Mouse (Mus musculus): ENCODE measurements at regions not wholly inside any gene's neighbourhood (a gene's known extent, or its start where the extent isn't known, plus 50 kb on each side); places are given as distances from the start of the nearest gene placed in this dataset.

- H3K4me2 ChIP-seq, result no peak overlapping the region
- H3K4me3 ChIP-seq, result no peak overlapping the region
- H3K27me3 ChIP-seq (replicated peaks), result no peaks in the 10 kb centered on the region
- H3K27ac ChIP-seq, result no peak overlapping the region
- H3K9ac ChIP-seq, result no peak overlapping the region
- H3K36me3 ChIP-seq (replicated peaks), result no peaks in the 10 kb centered on the region
- no peak for ATAC-seq (replicated peaks)
- 0 out of 2 replicates have a peak, but pooled peaks cover 5% of the 10 kb centered on the region for H3K9me3 ChIP-seq
- WGBS, result 77% methylated on average over 3 of the region's 3 CpGs
- no peaks in the 10 kb centered on the region for H3K4me1 ChIP-seq
These were observed 156.3 kb downstream of the Diras2 start for GRCm38 (mm10) chr13:52374781-52375180.

DNA sequence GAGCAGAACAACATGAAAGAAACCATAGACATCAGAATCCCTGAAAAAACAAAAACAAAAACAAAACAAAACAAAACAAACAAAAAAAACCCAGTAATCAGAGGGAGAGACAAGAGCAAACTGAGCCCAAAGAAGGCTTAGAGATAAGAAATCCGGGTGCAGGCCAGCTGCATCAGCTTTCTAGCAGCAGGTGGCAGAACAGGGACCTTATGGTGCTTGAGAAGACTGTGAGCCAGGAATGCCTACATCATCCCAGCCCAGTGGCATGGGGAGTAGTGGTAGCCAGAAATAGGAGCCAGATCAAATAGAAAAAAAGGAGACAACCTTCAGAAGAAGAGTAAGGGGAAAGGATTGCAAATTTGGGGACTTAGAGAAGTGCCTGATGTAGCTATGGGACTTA lies 152.8 kb downstream of the Diras2 start:
- H3K4me1 ChIP-seq, result no peaks in the 10 kb centered on the region
- no peak overlapping the region for H3K4me3 ChIP-seq
- H3K9ac ChIP-seq, result no peak overlapping the region
- H3K27me3 ChIP-seq (replicated peaks), result no peaks in the 10 kb centered on the region
- 53% methylated on average over 1 of the region's 1 CpGs for WGBS
- H3K4me2 ChIP-seq, result no peak overlapping the region
- no peak for ATAC-seq (replicated peaks)
- no peaks in the 10 kb centered on the region for H3K36me3 ChIP-seq (replicated peaks)
- H3K9me3 ChIP-seq, result 0 out of 2 replicates have a peak, but pooled peaks cover 5% of the 10 kb centered on the region
- H3K27ac ChIP-seq, result no peak overlapping the region

GRCm38 (mm10) chr13:52389271-52389670 lies 141.8 kb downstream of the Diras2 start:
- H3K27me3 ChIP-seq (replicated peaks), result no peaks in the 10 kb centered on the region
- 87% methylated on average over 5 of the region's 5 CpGs for WGBS
- H3K4me2 ChIP-seq, result no peak overlapping the region
- H3K9me3 ChIP-seq, result no peaks in the 10 kb centered on the region
- no peaks in the 10 kb centered on the region for H3K36me3 ChIP-seq (replicated peaks)
- no peak overlapping the region for H3K9ac ChIP-seq
- H3K27ac ChIP-seq, result no peak overlapping the region
- no peaks in the 10 kb centered on the region for H3K4me1 ChIP-seq
- H3K4me3 ChIP-seq, result no peak overlapping the region
- ATAC-seq (replicated peaks), result no peak

DNA sequence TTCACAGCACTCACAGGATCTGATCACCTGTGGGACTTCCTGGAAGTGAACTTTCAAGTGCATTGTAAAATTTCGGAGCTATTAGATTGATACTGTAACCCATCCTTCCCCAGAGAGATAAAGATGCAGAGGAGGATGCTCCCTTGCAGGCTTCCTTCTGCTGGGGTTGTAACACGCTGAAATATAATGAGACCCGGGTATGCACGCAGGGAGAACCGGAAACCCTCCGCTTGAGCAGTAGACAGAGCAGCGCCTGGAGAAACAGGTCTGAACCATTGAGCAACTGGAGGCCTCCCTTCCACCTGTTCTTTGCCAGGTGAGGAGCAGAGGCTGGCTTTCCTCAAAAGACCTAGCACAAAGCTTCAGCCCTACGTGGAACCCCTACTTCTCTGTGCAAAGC lies 135.3 kb downstream of the Diras2 start:
- no peaks in the 10 kb centered on the region for H3K9me3 ChIP-seq
- H3K27ac ChIP-seq, result no peak overlapping the region
- no peaks in the 10 kb centered on the region for H3K4me1 ChIP-seq
- no peaks in the 10 kb centered on the region for H3K36me3 ChIP-seq (replicated peaks)
- H3K27me3 ChIP-seq (replicated peaks), result no peaks in the 10 kb centered on the region
- no peak for ATAC-seq (replicated peaks)
- WGBS, result 86% methylated on average over 8 of the region's 8 CpGs
- H3K4me2 ChIP-seq, result no peak overlapping the region
- no peak overlapping the region for H3K4me3 ChIP-seq
- H3K9ac ChIP-seq, result no peak overlapping the region

DNA sequence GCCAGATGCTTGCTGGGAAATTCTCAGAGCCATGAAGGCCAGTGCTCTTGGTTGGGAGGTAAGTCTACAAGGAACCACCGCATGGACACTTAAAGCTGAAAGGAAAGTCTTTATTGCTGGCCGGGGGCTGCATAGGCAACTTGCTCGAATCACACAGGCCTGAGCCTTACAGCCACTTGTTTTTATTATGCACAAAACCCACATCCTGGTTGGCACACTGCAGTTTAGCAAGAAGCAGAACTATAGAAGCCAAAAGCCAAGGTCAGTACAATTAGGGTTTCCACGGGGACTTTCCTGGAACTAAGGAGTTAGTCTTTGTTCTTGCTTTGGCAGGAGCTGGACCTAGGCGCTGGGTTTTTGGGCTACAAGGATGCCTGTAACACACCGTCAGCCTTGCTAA lies 132.7 kb downstream of the Diras2 start:
- Histone ChIP-seq H3K27ac (no peak overlapping the region), H3K9ac (no peak overlapping the region), H3K4me3 (no peak overlapping the region), H3K4me1 (no peaks in the 10 kb centered on the region), H3K4me2 (no peak overlapping the region), H3K27me3 (replicated peaks) (no peaks in the 10 kb centered on the region), H3K36me3 (replicated peaks) (no peaks in the 10 kb centered on the region), H3K9me3 (no peaks in the 10 kb centered on the region)
- ATAC-seq (replicated peaks), result no peak
- WGBS, result 74% methylated on average over 6 of the region's 6 CpGs

GRCm38 (mm10) chr13:52399143-52399542 lies 131.9 kb downstream of the Diras2 start:
- Histone ChIP-seq H3K36me3 (replicated peaks) (no peaks in the 10 kb centered on the region), H3K9ac (no peak overlapping the region), H3K27ac (no peak overlapping the region), H3K4me3 (no peak overlapping the region), H3K4me1 (no peaks in the 10 kb centered on the region), H3K9me3 (no peaks in the 10 kb centered on the region), H3K27me3 (replicated peaks) (no peaks in the 10 kb centered on the region), H3K4me2 (no peak overlapping the region)
- ATAC-seq (replicated peaks), result no peak
- 76% methylated on average over 2 of the region's 2 CpGs for WGBS

DNA sequence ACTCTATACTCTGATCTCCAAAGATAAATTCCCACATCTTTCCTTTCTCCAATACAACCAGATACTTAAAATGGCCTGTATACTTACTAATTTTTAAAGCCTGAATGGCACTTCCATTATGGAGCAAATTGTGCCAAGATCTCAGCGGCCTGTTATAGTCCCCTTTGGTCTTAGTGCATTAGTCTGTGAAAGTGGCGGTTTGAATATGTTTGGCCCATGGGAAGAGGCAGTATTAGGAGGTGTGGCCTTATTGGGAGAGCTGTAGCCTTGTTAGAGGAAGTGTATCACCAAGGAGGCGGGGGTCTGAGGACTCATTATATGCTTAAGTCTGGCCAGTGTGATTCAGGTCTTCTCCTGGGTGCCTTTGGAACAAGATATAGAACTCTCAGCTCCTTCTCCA lies 127.3 kb downstream of the Diras2 start:
- no peak overlapping the region for H3K9ac ChIP-seq
- H3K4me2 ChIP-seq, result no peak overlapping the region
- no peaks in the 10 kb centered on the region for H3K4me1 ChIP-seq
- WGBS, result 63% methylated on average over 3 of the region's 3 CpGs
- no peaks in the 10 kb centered on the region for H3K9me3 ChIP-seq
- no peak overlapping the region for H3K27ac ChIP-seq
- H3K4me3 ChIP-seq, result no peak overlapping the region
- H3K27me3 ChIP-seq (replicated peaks), result no peaks in the 10 kb centered on the region
- no peak for ATAC-seq (replicated peaks)
- no peaks in the 10 kb centered on the region for H3K36me3 ChIP-seq (replicated peaks)

DNA sequence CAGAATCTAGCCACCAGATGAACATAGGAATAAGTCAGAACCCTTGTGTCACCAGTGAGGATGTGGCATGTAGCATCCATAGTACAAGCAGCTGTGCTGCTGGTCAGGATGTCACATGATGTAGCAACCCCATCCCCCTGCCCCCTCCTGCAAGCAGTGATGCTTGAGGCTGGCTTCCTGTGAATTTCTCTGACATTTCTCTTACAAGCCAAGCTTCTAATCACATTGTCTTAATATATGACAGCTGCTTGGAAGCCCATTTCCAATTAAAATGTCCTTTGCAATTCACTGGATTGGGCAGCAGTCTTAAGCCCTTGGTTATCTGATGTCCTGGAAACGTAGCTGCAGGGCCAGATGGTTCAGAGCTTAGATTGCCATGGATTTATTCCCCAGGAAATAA lies 114.8 kb downstream of the Diras2 start:
- H3K27ac ChIP-seq, result no peak overlapping the region
- no peaks in the 10 kb centered on the region for H3K27me3 ChIP-seq (replicated peaks)
- ATAC-seq (replicated peaks), result no peak
- no peak overlapping the region for H3K9ac ChIP-seq
- WGBS, result 41% methylated on average over 1 of the region's 1 CpGs
- no peaks in the 10 kb centered on the region for H3K36me3 ChIP-seq (replicated peaks)
- H3K4me3 ChIP-seq, result no peak overlapping the region
- H3K9me3 ChIP-seq, result 0 out of 2 replicates have a peak, but pooled peaks cover 4% of the 10 kb centered on the region
- H3K4me1 ChIP-seq, result no peaks in the 10 kb centered on the region
- H3K4me2 ChIP-seq, result no peak overlapping the region

- 74% methylated on average over 3 of the region's 3 CpGs for WGBS
- H3K9ac ChIP-seq, result no peak overlapping the region
- H3K4me3 ChIP-seq, result no peak overlapping the region
- no peak for ATAC-seq (replicated peaks)
- H3K9me3 ChIP-seq, result no peaks in the 10 kb centered on the region
- no peaks in the 10 kb centered on the region for H3K27me3 ChIP-seq (replicated peaks)
- no peaks in the 10 kb centered on the region for H3K4me1 ChIP-seq
- H3K4me2 ChIP-seq, result no peak overlapping the region
- H3K36me3 ChIP-seq (replicated peaks), result no peaks in the 10 kb centered on the region
- no peak overlapping the region for H3K27ac ChIP-seq
These were observed 108.6 kb downstream of the Diras2 start for GRCm38 (mm10) chr13:52422456-52422855.

DNA sequence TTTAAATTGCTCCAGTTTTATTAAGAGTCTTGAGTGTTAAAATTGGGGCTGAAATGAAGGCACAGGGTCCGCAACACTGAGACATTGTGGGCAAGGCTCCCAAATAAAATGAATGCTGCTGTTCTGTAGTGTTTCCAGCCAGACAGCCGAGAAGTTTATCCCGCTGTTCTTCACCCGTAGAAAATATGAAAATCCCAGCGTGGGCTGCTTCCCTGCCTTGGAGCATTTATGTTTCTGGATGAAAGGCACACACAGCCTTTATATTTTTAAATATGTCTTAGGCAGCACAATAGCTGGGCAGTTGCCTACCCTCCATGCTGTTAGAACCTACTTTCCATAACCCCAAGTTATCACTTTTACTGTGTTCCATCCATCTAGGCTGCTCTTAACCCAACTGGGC lies 102.6 kb downstream of the Diras2 start:
- no peaks in the 10 kb centered on the region for H3K9me3 ChIP-seq

GRCm38 (mm10) chr13:52436756-52437155 lies 94.3 kb downstream of the Diras2 start:
- Histone ChIP-seq H3K4me3 (no peak overlapping the region), H3K36me3 (replicated peaks) (no peaks in the 10 kb centered on the region), H3K9ac (no peak overlapping the region), H3K9me3 (no peaks in the 10 kb centered on the region), H3K27ac (no peak overlapping the region), H3K27me3 (replicated peaks) (no peaks in the 10 kb centered on the region), H3K4me1 (no peaks in the 10 kb centered on the region), H3K4me2 (no peak overlapping the region)
- WGBS, result 87% methylated on average over 8 of the region's 8 CpGs
- no peak for ATAC-seq (replicated peaks)

More for the DNA sequence above, 102.6 kb downstream of the Diras2 start:
- Histone ChIP-seq H3K4me3 (no peak overlapping the region), H3K27me3 (replicated peaks) (no peaks in the 10 kb centered on the region), H3K4me1 (no peaks in the 10 kb centered on the region), H3K4me2 (no peak overlapping the region), H3K36me3 (replicated peaks) (no peaks in the 10 kb centered on the region), H3K27ac (no peak overlapping the region), H3K9ac (no peak overlapping the region)
- 63% methylated on average over 5 of the region's 5 CpGs for WGBS
- no peak for ATAC-seq (replicated peaks)

DNA sequence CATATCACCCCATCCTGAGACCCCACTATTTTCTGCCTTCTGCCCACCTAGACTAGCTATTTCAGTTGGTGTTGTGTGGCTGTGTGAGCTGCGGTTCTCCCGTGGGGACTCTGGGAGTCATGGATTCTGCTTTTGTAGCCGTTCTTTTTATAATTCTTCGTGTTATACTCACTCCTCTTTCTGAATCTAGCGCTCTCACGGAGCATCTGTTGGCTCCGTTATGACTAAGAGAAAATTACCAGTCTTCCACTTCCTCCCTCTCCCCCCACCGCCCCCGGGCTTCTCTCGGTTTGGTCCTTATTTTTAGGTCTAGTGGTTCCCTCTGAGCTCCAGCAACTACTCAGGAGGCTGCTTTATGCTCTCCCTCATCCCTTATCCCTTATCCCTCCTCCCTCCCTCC lies 85.6 kb downstream of the Diras2 start:
- H3K27me3 ChIP-seq (replicated peaks), result no peaks in the 10 kb centered on the region
- WGBS, result 82% methylated on average over 10 of the region's 10 CpGs
- H3K4me2 ChIP-seq, result no peak overlapping the region
- no peak overlapping the region for H3K4me3 ChIP-seq
- no peaks in the 10 kb centered on the region for H3K36me3 ChIP-seq (replicated peaks)
- no peaks in the 10 kb centered on the region for H3K4me1 ChIP-seq
- no peak overlapping the region for H3K27ac ChIP-seq
- no peak for ATAC-seq (replicated peaks)
- H3K9me3 ChIP-seq, result no peaks in the 10 kb centered on the region
- no peak overlapping the region for H3K9ac ChIP-seq

GRCm38 (mm10) chr13:52448902-52449301 lies 82.2 kb downstream of the Diras2 start:
- Histone ChIP-seq H3K4me1 (no peaks in the 10 kb centered on the region), H3K4me3 (no peak overlapping the region), H3K9ac (no peak overlapping the region), H3K9me3 (no peaks in the 10 kb centered on the region), H3K36me3 (replicated peaks) (no peaks in the 10 kb centered on the region), H3K27me3 (replicated peaks) (no peaks in the 10 kb centered on the region), H3K4me2 (no peak overlapping the region), H3K27ac (no peak overlapping the region)
- WGBS, result 86% methylated on average over 11 of the region's 11 CpGs
- no peak for ATAC-seq (replicated peaks)

DNA sequence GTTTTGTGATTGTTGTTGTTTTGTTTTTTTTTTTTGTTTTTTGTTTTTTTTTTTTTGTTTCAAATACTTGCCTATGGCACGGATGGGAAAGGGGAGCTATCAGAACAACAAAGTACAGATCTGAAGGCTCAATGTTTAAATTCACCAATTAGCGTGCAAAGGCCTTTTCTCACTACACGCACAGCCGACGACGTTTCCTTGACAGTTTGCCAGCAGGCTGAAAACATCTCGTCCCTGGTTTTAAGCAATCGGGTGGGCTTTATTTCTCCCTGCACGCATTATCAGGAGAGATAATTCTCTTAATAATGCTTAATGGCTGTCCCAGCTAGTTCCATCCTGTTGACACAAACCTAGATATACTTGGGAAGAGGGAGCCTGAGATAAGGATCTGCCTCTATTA lies 79.6 kb downstream of the Diras2 start:
- H3K4me1 ChIP-seq, result no peaks in the 10 kb centered on the region
- H3K27me3 ChIP-seq (replicated peaks), result 0 out of 2 replicates have a peak, but pooled peaks cover 4% of the 10 kb centered on the region
- no peak for ATAC-seq (replicated peaks)
- no peak overlapping the region for H3K9ac ChIP-seq
- no peaks in the 10 kb centered on the region for H3K9me3 ChIP-seq
- H3K4me2 ChIP-seq, result no peak overlapping the region
- WGBS, result 26% methylated on average over 9 of the region's 9 CpGs
- H3K27ac ChIP-seq, result no peak overlapping the region
- H3K36me3 ChIP-seq (replicated peaks), result no peaks in the 10 kb centered on the region
- no peak overlapping the region for H3K4me3 ChIP-seq

Data from midbrain, embryonic 15.5 days (tissue).